Mouse (Mus musculus) embryonic facial prominence, embryonic 12.5 days (tissue): ENCODE data around the gene Lacc1. TPM values are rescaled to one million over a fixed set of nuclear protein-coding genes. Genes with fewer than 3 reads are reported as not detected.

ENCODE experiments used
- polyA plus RNA-seq: library from polyadenylated mRNA; unstranded; fragments of >200 nt; fragmentation: Nextera tagmentation; extraction: Ambion mirVana; gene quantifications from 2 replicates; pipeline ENCODE4 v1.2.1, GENCODE M21; 2016

Lacc1 gene
- polyA plus RNA-seq, 1 experiment from 2014 or later, result 9.1 TPM

Other genes starting within 250 kb of the Lacc1 start
- gene Ccdc122, start 132 bp downstream of the Lacc1 start, polyA plus RNA-seq, result 1.6 and 3.0 TPM in 2 replicates
- 20.0 and 24.0 TPM in 2 replicates for gene Enox1, start 119.9 kb upstream of the Lacc1 start, polyA plus RNA-seq